Mouse (Mus musculus): ENCODE measurements around the gene Fli1. TPM values are rescaled to one million over a fixed set of nuclear protein-coding genes. Genes with fewer than 3 reads are reported as not detected.

The Fli1 gene
- polyA plus RNA-seq, 1 experiment from 2014 or later, result 22.5 TPM

- Histone ChIP-seq H3K4me1 (peaks cover 19% of the 10 kb centered on the region; the same call in 1 of the 2 replicates), H3K36me3 (replicated peaks) (peaks cover 21% of the 10 kb centered on the region), H3K27ac (no peak overlapping the region), H3K27me3 (ENCODE audit: poor library complexity, severe bottlenecking) (no peaks in the 10 kb centered on the region), H3K9me3 (no peaks in the 10 kb centered on the region), H3K4me3 (no peak overlapping the region)
- DNase-seq (ENCODE audit: extremely low spot score, low spot score), result no peak
- 81% methylated on average over 3 of the region's 3 CpGs for WGBS
Observed at GRCm38 (mm10) chr9:32456707-32457106, 86.0 kb downstream of the Fli1 start.

GRCm38 (mm10) chr9:32450161-32450560 lies 92.5 kb downstream of the Fli1 start:
- Histone ChIP-seq H3K27me3 (ENCODE audit: poor library complexity, severe bottlenecking) (peaks cover 19% of the 10 kb centered on the region), H3K36me3 (replicated peaks) (peaks cover 7% of the 10 kb centered on the region; the same call in 1 of the 2 replicates), H3K4me1 (peaks cover 28% of the 10 kb centered on the region), H3K9me3 (no peaks in the 10 kb centered on the region), H3K4me3 (no peak overlapping the region), H3K27ac (0 out of 2 replicates have a peak overlapping the region, but pooled peaks have one; percentile 21)
- 10% methylated on average over 7 of the region's 7 CpGs for WGBS
- no peak for DNase-seq (ENCODE audit: extremely low spot score, low spot score)

GRCm38 (mm10) chr9:32448766-32449165 lies 93.9 kb downstream of the Fli1 start:
- H3K4me3 ChIP-seq, result no peak overlapping the region
- 88% methylated on average over 5 of the region's 5 CpGs for WGBS
- H3K27me3 ChIP-seq (ENCODE audit: poor library complexity, severe bottlenecking), result peaks cover 19% of the 10 kb centered on the region
- H3K36me3 ChIP-seq (replicated peaks), result peaks cover 7% of the 10 kb centered on the region; the same call in 1 of the 2 replicates
- DNase-seq (ENCODE audit: extremely low spot score, low spot score), result no peak
- H3K27ac ChIP-seq, result no peak overlapping the region
- peaks cover 34% of the 10 kb centered on the region for H3K4me1 ChIP-seq
- no peaks in the 10 kb centered on the region for H3K9me3 ChIP-seq

- Histone ChIP-seq H3K36me3 (replicated peaks) (peaks cover 12% of the 10 kb centered on the region; the same call in 1 of the 2 replicates), H3K4me1 (peaks cover 30% of the 10 kb centered on the region), H3K4me3 (no peak overlapping the region), H3K9me3 (no peaks in the 10 kb centered on the region), H3K27ac (no peak overlapping the region), H3K27me3 (ENCODE audit: poor library complexity, severe bottlenecking) (peaks cover 19% of the 10 kb centered on the region)
- DNase-seq (ENCODE audit: extremely low spot score, low spot score), result no peak
- WGBS, result 55% methylated on average over 3 of the region's 3 CpGs
Observed at GRCm38 (mm10) chr9:32445789-32446188, 96.9 kb downstream of the Fli1 start.

GRCm38 (mm10) chr9:32444453-32445201 lies 98.0 kb downstream of the Fli1 start:
- DNase-seq (ENCODE audit: extremely low spot score, low spot score), result no peak
- 82% methylated on average over 6 of the region's 6 CpGs for WGBS
- Histone ChIP-seq H3K4me3 (no peak overlapping the region), H3K9me3 (no peaks in the 10 kb centered on the region), H3K27me3 (ENCODE audit: poor library complexity, severe bottlenecking) (peaks cover 11% of the 10 kb centered on the region), H3K36me3 (replicated peaks) (peaks cover 7% of the 10 kb centered on the region; the same call in 1 of the 2 replicates), H3K27ac (peak overlapping the region; percentile 25; the same call in 1 of the 2 replicates), H3K4me1 (peaks cover 18% of the 10 kb centered on the region)

GRCm38 (mm10) chr9:32443817-32444216 lies 98.8 kb downstream of the Fli1 start:
- DNase-seq (ENCODE audit: extremely low spot score, low spot score), result no peak
- H3K27me3 ChIP-seq (ENCODE audit: poor library complexity, severe bottlenecking), result peaks cover 3% of the 10 kb centered on the region
- H3K36me3 ChIP-seq (replicated peaks), result peaks cover 7% of the 10 kb centered on the region; the same call in 1 of the 2 replicates
- no peak overlapping the region for H3K4me3 ChIP-seq
- H3K4me1 ChIP-seq, result peaks cover 13% of the 10 kb centered on the region
- 53% methylated on average over 6 of the region's 6 CpGs for WGBS
- H3K9me3 ChIP-seq, result no peaks in the 10 kb centered on the region
- no peak overlapping the region for H3K27ac ChIP-seq

GRCm38 (mm10) chr9:32443115-32443514 lies 99.5 kb downstream of the Fli1 start:
- DNase-seq (ENCODE audit: extremely low spot score, low spot score), result no peak
- peaks cover 7% of the 10 kb centered on the region; the same call in 1 of the 2 replicates for H3K36me3 ChIP-seq (replicated peaks)
- peaks cover 13% of the 10 kb centered on the region for H3K4me1 ChIP-seq
- H3K27me3 ChIP-seq (ENCODE audit: poor library complexity, severe bottlenecking), result no peaks in the 10 kb centered on the region
- H3K9me3 ChIP-seq, result no peaks in the 10 kb centered on the region
- H3K27ac ChIP-seq, result peak overlapping the region; percentile 16; the same call in 1 of the 2 replicates
- no peak overlapping the region for H3K4me3 ChIP-seq
- 77% methylated on average over 3 of the region's 3 CpGs for WGBS

- Histone ChIP-seq H3K4me1 (peaks cover 13% of the 10 kb centered on the region), H3K36me3 (replicated peaks) (peaks cover 7% of the 10 kb centered on the region; the same call in 1 of the 2 replicates), H3K27ac (no peak overlapping the region), H3K27me3 (ENCODE audit: poor library complexity, severe bottlenecking) (no peaks in the 10 kb centered on the region; the same call in 1 of the 2 replicates), H3K4me3 (no peak overlapping the region), H3K9me3 (no peaks in the 10 kb centered on the region)
- 74% methylated on average over 19 of the region's 19 CpGs for WGBS
- DNase-seq (ENCODE audit: extremely low spot score, low spot score), result no peak
Observed at GRCm38 (mm10) chr9:32434241-32435213, 108.1 kb downstream of the Fli1 start.

- Histone ChIP-seq H3K27ac (no peak overlapping the region), H3K4me3 (no peak overlapping the region), H3K4me1 (peaks cover 13% of the 10 kb centered on the region), H3K36me3 (replicated peaks) (peaks cover 18% of the 10 kb centered on the region; the same call in 1 of the 2 replicates), H3K9me3 (no peaks in the 10 kb centered on the region), H3K27me3 (ENCODE audit: poor library complexity, severe bottlenecking) (no peaks in the 10 kb centered on the region; the same call in 1 of the 2 replicates)
- no peak for DNase-seq (ENCODE audit: extremely low spot score, low spot score)
- WGBS, result 91% methylated on average over 3 of the region's 3 CpGs
Observed at GRCm38 (mm10) chr9:32431061-32431460, 111.6 kb downstream of the Fli1 start.

GRCm38 (mm10) chr9:32425321-32425720 lies 117.3 kb downstream of the Fli1 start:
- Histone ChIP-seq H3K9me3 (no peaks in the 10 kb centered on the region), H3K27ac (no peak overlapping the region), H3K27me3 (ENCODE audit: poor library complexity, severe bottlenecking) (no peaks in the 10 kb centered on the region), H3K36me3 (replicated peaks) (peaks cover 23% of the 10 kb centered on the region), H3K4me3 (no peak overlapping the region), H3K4me1 (no peaks in the 10 kb centered on the region)
- DNase-seq (ENCODE audit: extremely low spot score, low spot score), result no peak
- WGBS, result 88% methylated on average over 7 of the region's 7 CpGs

- Histone ChIP-seq H3K4me3 (no peak overlapping the region), H3K27me3 (ENCODE audit: poor library complexity, severe bottlenecking) (peaks cover 24% of the 10 kb centered on the region), H3K4me1 (peaks cover 10% of the 10 kb centered on the region), H3K36me3 (replicated peaks) (peaks cover 7% of the 10 kb centered on the region), H3K27ac (no peak overlapping the region), H3K9me3 (no peaks in the 10 kb centered on the region)
- no peak for DNase-seq (ENCODE audit: extremely low spot score, low spot score)
Observed at GRCm38 (mm10) chr9:32420711-32421110, 122.0 kb downstream of the Fli1 start.

GRCm38 (mm10) chr9:32417466-32418116 lies 125.1 kb downstream of the Fli1 start:
- 37% methylated on average over 8 of the region's 8 CpGs for WGBS
- peaks cover 55% of the 10 kb centered on the region for H3K27me3 ChIP-seq (ENCODE audit: poor library complexity, severe bottlenecking)
- no peak for DNase-seq (ENCODE audit: extremely low spot score, low spot score)
- H3K9me3 ChIP-seq, result no peaks in the 10 kb centered on the region
- no peak overlapping the region for H3K27ac ChIP-seq
- H3K4me1 ChIP-seq, result peaks cover 15% of the 10 kb centered on the region
- H3K36me3 ChIP-seq (replicated peaks), result no peaks in the 10 kb centered on the region
- H3K4me3 ChIP-seq, result no peak overlapping the region

Measured in forebrain, embryonic 10.5 days (tissue).